Mouse (Mus musculus): Measurements from ENCODE around the gene Ube3b. TPM values are rescaled to one million over a fixed set of nuclear protein-coding genes. Genes with fewer than 3 reads are reported as not detected.

Ube3b gene
- polyA plus RNA-seq, 1 experiment = 42.1 TPM

DNA sequence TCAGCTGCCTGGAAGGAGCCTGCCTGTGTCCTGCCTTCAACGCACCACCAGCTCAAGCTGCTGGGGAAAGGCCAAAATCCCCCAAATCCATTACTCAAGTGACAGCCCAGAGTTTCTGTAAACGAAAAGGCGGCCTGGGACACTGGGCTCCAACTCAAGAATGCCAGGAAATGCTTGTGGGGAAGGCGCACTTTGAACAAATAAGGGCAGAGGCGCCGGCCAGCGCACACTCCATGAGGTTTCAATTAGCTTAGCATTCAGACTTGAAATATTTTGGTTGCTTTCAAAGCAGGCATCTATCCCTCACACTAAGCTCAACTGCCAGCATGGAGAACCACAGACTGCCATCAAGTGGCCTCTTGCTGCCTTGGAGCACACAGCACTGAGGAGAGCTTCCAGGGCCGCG, 10.0 kb upstream of the Ube3b start:
- H3K27me3 ChIP-seq (ENCODE audit: control insufficient read depth, insufficient read depth, insufficient read length) = no peaks in the 10 kb centered on the region
- peaks cover 67% of the 10 kb centered on the region for H3K36me3 ChIP-seq (ENCODE audit: control insufficient read depth, insufficient read depth)
- peaks cover 46% of the 10 kb centered on the region for H3K79me3 ChIP-seq (ENCODE audit: low read depth)
- H3K4me3 ChIP-seq (ENCODE audit: insufficient read depth, poor library complexity, severe bottlenecking) = no peak overlapping the region
- TF ChIP-seq CEBPB (IDR thresholded peaks at IDR 0.05; ENCODE audit: low read depth) (no peak), CTCF (IDR thresholded peaks at IDR 0.05; ENCODE audit: control insufficient read depth, insufficient read depth, insufficient read length) (peak; percentile 13)
- H3ac ChIP-seq (ENCODE audit: control insufficient read depth, insufficient read length, low read depth) = peak overlapping the region; percentile 8
- H3K79me2 ChIP-seq (ENCODE audit: control insufficient read depth, insufficient read depth) = peaks cover 85% of the 10 kb centered on the region

DNA sequence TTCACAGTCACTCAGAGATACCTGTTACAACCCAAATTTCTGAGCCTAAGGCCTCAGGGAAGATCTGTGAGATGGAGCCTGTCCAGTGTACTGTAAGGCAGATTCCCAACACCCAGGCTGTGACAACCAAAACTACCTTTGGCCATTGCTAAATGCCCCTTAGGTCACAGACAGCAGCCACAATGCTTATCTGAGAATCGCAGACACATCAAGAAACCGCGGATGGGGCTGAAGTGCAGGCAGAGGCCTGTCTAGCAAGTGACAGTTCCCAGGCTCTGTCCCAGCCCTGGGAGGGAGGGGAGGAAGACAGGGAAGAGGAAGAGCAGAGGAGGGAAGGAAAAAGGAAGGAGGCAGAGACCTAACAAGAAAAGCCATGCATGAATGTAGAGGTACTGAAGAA, 9.1 kb upstream of the Ube3b start:
- Histone ChIP-seq H3K4me3 (ENCODE audit: insufficient read depth, poor library complexity, severe bottlenecking) (peak overlapping the region; percentile 7), H3K36me3 (ENCODE audit: control insufficient read depth, insufficient read depth) (peaks cover 65% of the 10 kb centered on the region)

DNA sequence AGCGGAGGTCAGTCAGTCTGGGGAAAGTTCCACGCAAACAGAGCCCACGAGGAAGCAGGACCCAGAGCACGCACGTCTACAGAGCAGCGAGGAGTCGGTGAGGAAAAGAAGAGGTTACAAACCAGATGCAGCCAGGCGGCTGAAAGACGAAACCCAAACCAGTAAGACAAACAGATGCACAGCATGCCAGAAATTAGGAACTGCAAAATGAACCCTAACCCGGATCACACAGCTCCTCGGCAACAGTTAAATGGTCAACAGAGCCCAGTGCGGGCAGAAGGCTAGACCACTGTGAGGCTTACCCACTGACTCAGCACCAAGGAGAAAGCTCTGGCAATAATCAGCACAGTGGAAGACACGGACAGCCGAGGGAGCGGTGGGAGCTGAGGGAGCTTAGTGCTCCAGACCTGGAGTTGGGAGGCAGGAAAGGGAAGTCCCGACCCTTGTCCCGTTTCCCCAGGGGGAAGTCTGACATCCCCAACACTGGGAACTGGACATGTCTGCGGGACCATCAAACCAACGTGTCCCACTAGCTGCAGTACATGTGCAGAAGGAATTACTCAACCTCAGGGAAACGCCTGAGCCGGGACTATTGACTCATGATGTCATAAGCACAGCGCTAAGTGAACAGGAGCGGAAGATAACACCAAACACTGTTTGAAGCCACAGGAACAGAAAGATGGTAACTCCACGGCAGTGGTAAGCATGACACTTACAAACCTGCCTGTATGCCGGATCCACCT, 8.5 kb upstream of the Ube3b start:
- Histone ChIP-seq H3K36me3 (ENCODE audit: control insufficient read depth, insufficient read depth) (peaks cover 66% of the 10 kb centered on the region), H3ac (ENCODE audit: control insufficient read depth, insufficient read length, low read depth) (peak overlapping the region; percentile 21), H3K4me3 (ENCODE audit: insufficient read depth, poor library complexity, severe bottlenecking) (no peak overlapping the region), H3K79me3 (ENCODE audit: low read depth) (peaks cover 61% of the 10 kb centered on the region), H3K79me2 (ENCODE audit: control insufficient read depth, insufficient read depth) (peaks cover 96% of the 10 kb centered on the region), H3K27me3 (ENCODE audit: control insufficient read depth, insufficient read depth, insufficient read length) (no peaks in the 10 kb centered on the region)
- TF ChIP-seq USF1 (IDR thresholded peaks at IDR 0.05; ENCODE audit: low read depth) = no peak
- peak; percentile 33 for TF ChIP-seq MAX (IDR thresholded peaks at IDR 0.05)
- no peak for TF ChIP-seq CTCF (IDR thresholded peaks at IDR 0.05; ENCODE audit: control insufficient read depth, insufficient read depth, insufficient read length)
- no peak for TF ChIP-seq MYOD1 (IDR thresholded peaks at IDR 0.05; ENCODE audit: control insufficient read depth, insufficient read length, low read depth)
- peak; percentile 74 for TF ChIP-seq CEBPB (IDR thresholded peaks at IDR 0.05; ENCODE audit: low read depth)

More for the DNA sequence above, 9.1 kb upstream of the Ube3b start:
- TF ChIP-seq CEBPB (IDR thresholded peaks at IDR 0.05; ENCODE audit: low read depth) = no peak
- no peak for TF ChIP-seq USF1 (IDR thresholded peaks at IDR 0.05; ENCODE audit: low read depth)
- TF ChIP-seq MYOG (IDR thresholded peaks at IDR 0.05; ENCODE audit: control insufficient read depth, extremely low read depth, insufficient read length) = no peak
- TF ChIP-seq FOSL1 (IDR thresholded peaks at IDR 0.05; ENCODE audit: insufficient read depth, low read length, poor library complexity, severe bottlenecking) = no peak
- TF ChIP-seq CTCF (IDR thresholded peaks at IDR 0.05; ENCODE audit: control insufficient read depth, insufficient read depth, insufficient read length) = no peak
- TF ChIP-seq MAX (IDR thresholded peaks at IDR 0.05) = no peak
- TF ChIP-seq MYOD1 (IDR thresholded peaks at IDR 0.05; ENCODE audit: control insufficient read depth, insufficient read length, low read depth) = no peak
- H3ac ChIP-seq (ENCODE audit: control insufficient read depth, insufficient read length, low read depth) = peak overlapping the region; percentile 6
- H3K27me3 ChIP-seq (ENCODE audit: control insufficient read depth, insufficient read depth, insufficient read length) = no peaks in the 10 kb centered on the region
- peaks cover 95% of the 10 kb centered on the region for H3K79me2 ChIP-seq (ENCODE audit: control insufficient read depth, insufficient read depth)
- peaks cover 55% of the 10 kb centered on the region for H3K79me3 ChIP-seq (ENCODE audit: low read depth)

DNA sequence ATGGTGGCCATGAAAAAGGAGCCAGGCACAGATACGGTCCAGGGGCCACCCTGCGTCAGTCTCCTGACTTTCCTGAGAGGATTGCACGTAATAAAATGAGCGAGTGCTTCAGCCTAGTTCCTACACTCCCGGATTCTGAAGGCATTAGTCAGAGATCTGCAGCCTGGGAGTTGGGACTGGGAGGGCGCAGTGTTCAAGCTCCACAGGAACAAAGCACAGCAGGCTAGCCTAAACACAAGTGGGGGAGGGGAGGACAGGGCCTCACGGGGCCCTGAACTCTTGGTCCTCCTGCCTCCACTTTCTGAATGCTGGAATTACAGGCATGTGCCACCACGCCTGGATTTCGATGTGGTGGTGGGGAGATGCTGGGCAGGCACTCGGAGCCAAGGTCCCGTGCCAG, 7.8 kb upstream of the Ube3b start:
- H3K79me3 ChIP-seq (ENCODE audit: low read depth) = peaks cover 67% of the 10 kb centered on the region
- H3K4me3 ChIP-seq (ENCODE audit: insufficient read depth, poor library complexity, severe bottlenecking) = no peak overlapping the region
- TF ChIP-seq MAX (IDR thresholded peaks at IDR 0.05) = peak; percentile 34
- TF ChIP-seq CTCF (IDR thresholded peaks at IDR 0.05; ENCODE audit: control insufficient read depth, insufficient read depth, insufficient read length) = no peak
- TF ChIP-seq FOSL1 (IDR thresholded peaks at IDR 0.05; ENCODE audit: insufficient read depth, low read length, poor library complexity, severe bottlenecking) = peak; percentile 8
- TF ChIP-seq CEBPB (IDR thresholded peaks at IDR 0.05; ENCODE audit: low read depth) = no peak
- H3K79me2 ChIP-seq (ENCODE audit: control insufficient read depth, insufficient read depth) = peaks cover 96% of the 10 kb centered on the region
- H3K36me3 ChIP-seq (ENCODE audit: control insufficient read depth, insufficient read depth) = peaks cover 62% of the 10 kb centered on the region
- no peaks in the 10 kb centered on the region for H3K27me3 ChIP-seq (ENCODE audit: control insufficient read depth, insufficient read depth, insufficient read length)
- H3ac ChIP-seq (ENCODE audit: control insufficient read depth, insufficient read length, low read depth) = peak overlapping the region; percentile 21

DNA sequence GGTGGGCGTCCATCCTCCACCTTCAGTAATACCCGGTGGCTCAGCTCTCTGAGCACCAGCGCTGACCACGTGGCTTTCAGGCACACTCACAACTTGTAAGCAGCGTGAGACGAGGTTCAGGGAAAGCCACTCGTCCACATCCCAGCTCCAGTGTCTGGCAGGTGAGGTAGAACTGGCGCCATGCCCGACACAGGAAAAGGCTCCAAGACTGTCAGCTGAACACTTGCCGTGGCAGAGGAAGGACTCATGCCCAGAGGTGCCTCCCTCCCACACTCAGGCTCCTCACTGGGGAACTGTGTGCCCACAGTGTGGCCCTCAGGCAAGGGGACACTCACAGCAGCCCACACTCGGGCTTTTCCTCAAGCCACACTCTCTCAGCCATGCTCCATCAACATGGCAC, 7.2 kb upstream of the Ube3b start:
- TF ChIP-seq FOSL1 (IDR thresholded peaks at IDR 0.05; ENCODE audit: insufficient read depth, low read length, poor library complexity, severe bottlenecking) (no peak), CTCF (IDR thresholded peaks at IDR 0.05; ENCODE audit: control insufficient read depth, insufficient read depth, insufficient read length) (no peak), MYOG (IDR thresholded peaks at IDR 0.05; ENCODE audit: control insufficient read depth, extremely low read depth, insufficient read length) (no peak)
- Histone ChIP-seq H3K79me2 (ENCODE audit: control insufficient read depth, insufficient read depth) (peaks cover 96% of the 10 kb centered on the region), H3K4me3 (ENCODE audit: insufficient read depth, poor library complexity, severe bottlenecking) (no peak overlapping the region), H3K27me3 (ENCODE audit: control insufficient read depth, insufficient read depth, insufficient read length) (no peaks in the 10 kb centered on the region), H3ac (ENCODE audit: control insufficient read depth, insufficient read length, low read depth) (peak overlapping the region; percentile 4), H3K36me3 (ENCODE audit: control insufficient read depth, insufficient read depth) (peaks cover 59% of the 10 kb centered on the region), H3K79me3 (ENCODE audit: low read depth) (peaks cover 69% of the 10 kb centered on the region)

DNA sequence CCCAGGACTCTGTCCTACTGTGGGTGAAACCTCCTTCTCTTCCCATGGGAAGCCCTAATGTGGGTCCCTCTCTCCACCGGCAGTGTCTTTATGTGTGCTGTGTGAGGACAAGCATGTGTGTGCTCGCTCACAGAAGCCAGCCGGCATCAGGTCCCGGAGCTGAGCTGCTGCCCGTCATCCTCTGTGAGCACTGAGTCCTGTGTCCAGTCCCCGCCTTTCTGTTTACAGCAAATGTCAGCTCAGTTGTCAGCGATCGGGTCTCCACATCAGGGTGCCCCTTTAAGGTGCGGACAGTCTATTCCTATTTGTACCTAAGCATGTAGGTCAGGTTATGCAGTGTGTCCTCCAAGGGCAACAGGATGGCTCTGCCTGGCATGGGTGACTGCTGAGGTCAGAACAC, 6.8 kb upstream of the Ube3b start:
- H3K27me3 ChIP-seq (ENCODE audit: control insufficient read depth, insufficient read depth, insufficient read length) = no peaks in the 10 kb centered on the region
- H3K79me2 ChIP-seq (ENCODE audit: control insufficient read depth, insufficient read depth) = peaks cover 96% of the 10 kb centered on the region
- peaks cover 73% of the 10 kb centered on the region for H3K79me3 ChIP-seq (ENCODE audit: low read depth)
- peaks cover 58% of the 10 kb centered on the region for H3K36me3 ChIP-seq (ENCODE audit: control insufficient read depth, insufficient read depth)
- H3ac ChIP-seq (ENCODE audit: control insufficient read depth, insufficient read length, low read depth) = no peak overlapping the region
- no peak for TF ChIP-seq MYOG (IDR thresholded peaks at IDR 0.05; ENCODE audit: control insufficient read depth, extremely low read depth, insufficient read length)
- TF ChIP-seq CTCF (IDR thresholded peaks at IDR 0.05; ENCODE audit: control insufficient read depth, insufficient read depth, insufficient read length) = no peak
- no peak overlapping the region for H3K4me3 ChIP-seq (ENCODE audit: insufficient read depth, poor library complexity, severe bottlenecking)
